Mouse (Mus musculus) small intestine, adult 2 months (tissue): ENCODE measurements at regions not wholly inside any gene's neighbourhood (a gene's known extent, or its start where the extent isn't known, plus 50 kb on each side); places are given as distances from the start of the nearest gene placed in this dataset.

Experiments used
- H3K27ac ChIP-seq: fragments of 200-500 bp; 2 replicates; pipeline ENCODE4 v1.5.1; 2012; ENCODE audit warnings: low read depth, low read length, control low read depth, inconsistent platforms; ENCODE audit not compliant: insufficient read depth
- H3K27me3 ChIP-seq: fragments of 200-500 bp; 2 replicates; pipeline ENCODE4 v1.6.1; 2012; ENCODE audit warnings: mild to moderate bottlenecking, moderate library complexity, low read length, inconsistent platforms; ENCODE audit not compliant: control insufficient read depth, insufficient read depth
- H3K36me3 ChIP-seq: fragments of 200-500 bp; 2 replicates; pipeline ENCODE4 v1.6.1; 2012; ENCODE audit warnings: mild to moderate bottlenecking, low read length, control low read depth, inconsistent platforms; ENCODE audit not compliant: control insufficient read depth, insufficient read depth
- H3K4me1 ChIP-seq: fragments of 200-500 bp; 2 replicates; pipeline ENCODE4 v1.6.1; 2012; ENCODE audit warnings: low read length, inconsistent platforms, mixed read lengths; ENCODE audit not compliant: control insufficient read depth, insufficient read depth, insufficient read length
- H3K4me3 ChIP-seq: fragments of 200-500 bp; 2 replicates; pipeline ENCODE4 v1.5.1; 2012; ENCODE audit warnings: low read depth, mild to moderate bottlenecking, control low read depth, inconsistent platforms, low read length, moderate library complexity
- CTCF ChIP-seq: fragments of 200-500 bp; IDR thresholded peaks from 2 replicates; pipeline ENCODE4 v1.5.1; 2012; ENCODE audit warnings: low read depth, mild to moderate bottlenecking, control low read depth, inconsistent platforms, low read length, moderate library complexity, mixed read lengths; ENCODE audit not compliant: insufficient replicate concordance, insufficient read length; ENCODE audit errors: extremely low read depth
- POLR2A ChIP-seq: fragments of 200-500 bp; IDR thresholded peaks from 2 replicates; pipeline ENCODE4 v1.6.1; 2012; ENCODE audit warnings: low read depth, mild to moderate bottlenecking, control low read depth, inconsistent platforms, low read length, moderate library complexity
- WGBS: fragments of 180-500 bp; shearing (Covaris S2); methylation state at CpG from one replicate; pipeline ENCODE4 v1.1.7; 2018; 5-methylcytosine and 5-hydroxymethylcytosine counted together

- no peaks in the 10 kb centered on the region; the same call in 1 of the 2 replicates for H3K4me1 ChIP-seq
- no peaks in the 10 kb centered on the region for H3K27me3 ChIP-seq
- no peak overlapping the region for H3K4me3 ChIP-seq
- 53% methylated on average over 10 of the region's 10 CpGs for WGBS
- no peak for TF ChIP-seq CTCF
- no peak for TF ChIP-seq POLR2A
- no peak overlapping the region for H3K27ac ChIP-seq
- no peaks in the 10 kb centered on the region for H3K36me3 ChIP-seq
These were observed 116.9 kb upstream of the Prickle1 start for GRCm38 (mm10) chr15:93712594-93712993.

- H3K36me3 ChIP-seq = no peaks in the 10 kb centered on the region
- no peaks in the 10 kb centered on the region; the same call in 1 of the 2 replicates for H3K4me1 ChIP-seq
- 40% methylated on average over 13 of the region's 13 CpGs for WGBS
- TF ChIP-seq POLR2A (no peak), CTCF (no peak)
- no peak overlapping the region for H3K4me3 ChIP-seq
- H3K27ac ChIP-seq = no peak overlapping the region
- H3K27me3 ChIP-seq = no peaks in the 10 kb centered on the region
These were observed 115.6 kb upstream of the Prickle1 start for GRCm38 (mm10) chr15:93711150-93711784.

GRCm38 (mm10) chr15:93710493-93711149 lies 114.9 kb upstream of the Prickle1 start:
- Histone ChIP-seq H3K36me3 (no peaks in the 10 kb centered on the region), H3K4me1 (no peaks in the 10 kb centered on the region; the same call in 1 of the 2 replicates), H3K27me3 (no peaks in the 10 kb centered on the region), H3K4me3 (no peak overlapping the region), H3K27ac (no peak overlapping the region)
- WGBS = 38% methylated on average over 15 of the region's 15 CpGs
- TF ChIP-seq CTCF = no peak
- no peak for TF ChIP-seq POLR2A

DNA sequence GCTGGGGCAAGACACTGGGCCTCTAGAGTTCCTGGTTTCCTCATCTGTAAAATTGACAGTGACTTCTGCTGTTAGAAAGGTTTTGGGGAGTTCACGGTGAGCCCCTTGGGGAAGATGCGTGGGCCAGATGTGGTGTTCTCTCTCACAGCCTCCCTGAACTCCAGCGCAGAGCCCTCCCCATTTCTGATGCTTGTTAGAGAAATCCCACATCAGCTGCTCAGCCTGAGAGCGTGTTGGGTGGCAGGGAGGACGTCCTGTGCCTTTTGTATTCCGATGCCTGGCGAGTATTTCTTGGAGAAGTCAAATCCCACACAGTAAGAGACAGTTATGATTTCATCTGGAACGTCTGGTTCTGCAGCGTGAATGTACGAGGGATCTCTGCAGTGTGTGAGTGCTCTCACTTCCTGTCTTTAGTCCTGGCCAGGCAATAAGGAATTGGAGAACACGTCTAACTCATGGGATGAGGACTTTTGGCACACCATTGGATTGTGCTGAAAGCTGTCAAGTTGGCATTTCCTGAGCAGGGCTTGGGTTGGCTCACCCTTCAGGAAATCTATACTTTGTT lies 110.8 kb upstream of the Prickle1 start:
- Histone ChIP-seq H3K36me3 (no peaks in the 10 kb centered on the region), H3K27ac (no peak overlapping the region), H3K4me3 (no peak overlapping the region), H3K27me3 (no peaks in the 10 kb centered on the region), H3K4me1 (no peaks in the 10 kb centered on the region; the same call in 1 of the 2 replicates)
- no peak for TF ChIP-seq POLR2A
- no peak for TF ChIP-seq CTCF
- WGBS = 74% methylated on average over 11 of the region's 11 CpGs

GRCm38 (mm10) chr15:93705651-93706050 lies 110.0 kb upstream of the Prickle1 start:
- Histone ChIP-seq H3K36me3 (no peaks in the 10 kb centered on the region), H3K27ac (no peak overlapping the region), H3K4me1 (no peaks in the 10 kb centered on the region), H3K27me3 (no peaks in the 10 kb centered on the region), H3K4me3 (no peak overlapping the region)
- WGBS = 69% methylated on average over 4 of the region's 4 CpGs
- TF ChIP-seq POLR2A (no peak), CTCF (no peak)

DNA sequence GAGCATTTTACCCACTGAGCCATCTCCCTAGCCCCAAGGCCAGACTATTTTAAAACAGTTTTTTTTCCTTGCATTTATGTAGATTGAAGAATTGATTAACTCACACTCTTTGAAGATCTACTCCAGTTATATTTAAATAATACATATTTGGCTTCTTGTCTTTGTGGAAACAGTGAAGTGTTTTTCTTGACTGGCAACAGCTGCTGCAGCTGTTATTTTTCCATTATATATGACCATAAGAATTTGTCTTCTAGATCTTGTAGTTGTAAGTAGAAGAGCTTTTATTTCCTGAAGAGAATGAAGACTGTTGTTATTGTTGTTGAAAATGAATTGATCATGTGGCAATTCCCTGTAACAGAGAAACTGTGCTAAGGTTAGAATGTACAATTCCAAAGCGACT lies 109.4 kb upstream of the Prickle1 start:
- Histone ChIP-seq H3K36me3 (no peaks in the 10 kb centered on the region), H3K4me1 (no peaks in the 10 kb centered on the region), H3K27ac (no peak overlapping the region), H3K27me3 (no peaks in the 10 kb centered on the region), H3K4me3 (no peak overlapping the region)
- WGBS = 88% methylated on average over 1 of the region's 1 CpGs
- TF ChIP-seq POLR2A (no peak), CTCF (no peak)

GRCm38 (mm10) chr15:93701017-93701416 lies 105.3 kb upstream of the Prickle1 start:
- no peaks in the 10 kb centered on the region for H3K4me1 ChIP-seq
- H3K27me3 ChIP-seq = no peaks in the 10 kb centered on the region
- WGBS = 85% methylated on average over 10 of the region's 10 CpGs
- H3K4me3 ChIP-seq = no peak overlapping the region
- TF ChIP-seq POLR2A (no peak), CTCF (no peak)
- no peaks in the 10 kb centered on the region for H3K36me3 ChIP-seq
- no peak overlapping the region for H3K27ac ChIP-seq
